Mouse (Mus musculus) spleen, adult 2 months (tissue): ENCODE results near the gene Dpy30. TPM values are rescaled to one million over a fixed set of nuclear protein-coding genes. Genes with fewer than 3 reads are reported as not detected.
"Not testable (repeated sequence)": the region's sequence is repeated elsewhere in the genome, so short reads cannot be mapped to it uniquely, and the experiment has no call there.

ENCODE experiments used
- DNase-seq, 2 experiments: peaks; one replicate each; pipeline versions ENCODE4 v3.0.0 to v3.0.0-alpha.2; 2012 to 2021; ENCODE audit warnings: low spot score in 2 of 2, low read depth in 1 of 2
- H3K27ac ChIP-seq: fragments of 200-500 bp; 2 replicates; pipeline ENCODE4 v1.5.1; 2012; ENCODE audit warnings: low read length, inconsistent platforms; ENCODE audit not compliant: insufficient read depth
- H3K27me3 ChIP-seq: fragments of 200-500 bp; 2 replicates; pipeline ENCODE4 v1.6.1; 2012; ENCODE audit warnings: mild to moderate bottlenecking, moderate library complexity, low read length, inconsistent platforms; ENCODE audit not compliant: control insufficient read depth, insufficient read depth
- H3K36me3 ChIP-seq: fragments of 200-500 bp; 2 replicates; pipeline ENCODE4 v1.6.1; 2012; ENCODE audit warnings: mild to moderate bottlenecking, low read length, inconsistent platforms; ENCODE audit not compliant: control insufficient read depth, insufficient read depth
- H3K4me1 ChIP-seq: fragments of 200-500 bp; 2 replicates; pipeline ENCODE4 v1.6.1; 2011; ENCODE audit warnings: inconsistent platforms; ENCODE audit not compliant: control insufficient read depth, insufficient read depth, insufficient read length
- H3K4me3 ChIP-seq: fragments of 200-500 bp; 2 replicates; pipeline ENCODE4 v1.5.1; 2011; ENCODE audit warnings: mild to moderate bottlenecking, inconsistent platforms; ENCODE audit not compliant: insufficient read depth, insufficient read length; ENCODE audit errors: extremely low read depth
- CTCF ChIP-seq: fragments of 200-500 bp; IDR thresholded peaks from 2 replicates; pipeline ENCODE4 v1.5.1; 2011; ENCODE audit warnings: mild to moderate bottlenecking, inconsistent platforms; ENCODE audit not compliant: insufficient read depth, insufficient read length, insufficient replicate concordance; ENCODE audit errors: extremely low read depth
- POLR2A ChIP-seq: fragments of 200-500 bp; IDR thresholded peaks from 2 replicates; pipeline ENCODE4 v1.6.1; 2011; ENCODE audit warnings: low read depth, low read length, inconsistent platforms
- WGBS: fragments of 180-500 bp; shearing (Covaris S2); methylation state at CpG from one replicate; pipeline ENCODE4 v1.1.7; 2018; 5-methylcytosine and 5-hydroxymethylcytosine counted together
- polyA plus RNA-seq: library from polyadenylated mRNA; depleted of rRNA; stranded (reverse); fragments of >200 nt; gene quantifications from 2 replicates; pipeline ENCODE4 v1.2.3, GENCODE M21; 2012

Dpy30 gene
- polyA plus RNA-seq, 1 experiment, result 14.1 TPM

- H3K27me3 ChIP-seq, H3K4me3 ChIP-seq, H3K4me1 ChIP-seq, H3K27ac ChIP-seq, H3K36me3 ChIP-seq: not testable (repeated sequence)
- TF ChIP-seq CTCF, result peak; percentile 32; the same call in 1 of the 2 replicates
- 57% methylated on average over 2 of the region's 2 CpGs for WGBS
- DNase-seq, result peak in 1 of 2 experiments; percentile 40
These were observed 4.4 kb upstream of the Dpy30 start for GRCm38 (mm10) chr17:74328146-74328545.

GRCm38 (mm10) chr17:74327195-74327594 is 3.5 kb upstream of the Dpy30 start:
- 83% methylated on average over 7 of the region's 7 CpGs for WGBS
- H3K27ac ChIP-seq, H3K36me3 ChIP-seq, H3K27me3 ChIP-seq, H3K4me3 ChIP-seq, DNase-seq, H3K4me1 ChIP-seq: not testable (repeated sequence)

DNA sequence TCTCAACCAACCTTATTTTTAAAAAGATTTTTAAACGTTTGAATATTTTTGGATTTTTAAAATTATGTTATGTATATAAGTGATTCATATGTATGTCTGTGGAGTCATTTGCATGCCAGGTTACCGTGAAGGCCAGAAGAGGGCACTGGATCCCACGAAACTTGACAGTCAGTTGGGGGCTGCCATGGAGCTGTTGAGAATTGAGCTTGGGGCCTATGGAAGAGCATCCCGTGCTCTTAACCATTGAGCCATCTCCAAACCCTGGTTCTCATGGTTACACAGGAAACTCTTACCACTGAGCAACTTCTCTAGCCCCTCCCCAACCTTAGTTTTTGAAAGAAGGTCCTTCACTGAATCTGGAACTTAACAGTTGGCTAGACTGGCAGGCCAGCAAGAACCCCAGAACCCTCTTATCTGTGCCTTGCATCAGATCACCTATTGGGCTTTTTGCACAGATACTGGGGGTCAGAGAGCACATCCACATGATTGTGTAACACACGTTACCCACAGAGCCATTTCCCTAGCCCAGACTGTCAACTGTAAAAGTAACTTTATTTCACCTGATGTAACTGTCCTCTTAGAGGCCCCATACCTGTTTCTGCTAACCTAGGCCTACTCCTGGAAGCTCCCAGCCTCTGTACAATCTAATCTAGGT is 1.2 kb downstream of the Dpy30 start:
- Histone ChIP-seq H3K27me3 (no peaks in the 10 kb centered on the region), H3K4me3 (no peak overlapping the region), H3K4me1 (no peaks in the 10 kb centered on the region), H3K27ac (no peak overlapping the region), H3K36me3 (no peaks in the 10 kb centered on the region)
- DNase-seq, result peak in 1 of 2 experiments; percentile 9
- TF ChIP-seq POLR2A (no peak), CTCF (peak; percentile 12; the same call in 1 of the 2 replicates)
- WGBS, result 57% methylated on average over 5 of the region's 5 CpGs

DNA sequence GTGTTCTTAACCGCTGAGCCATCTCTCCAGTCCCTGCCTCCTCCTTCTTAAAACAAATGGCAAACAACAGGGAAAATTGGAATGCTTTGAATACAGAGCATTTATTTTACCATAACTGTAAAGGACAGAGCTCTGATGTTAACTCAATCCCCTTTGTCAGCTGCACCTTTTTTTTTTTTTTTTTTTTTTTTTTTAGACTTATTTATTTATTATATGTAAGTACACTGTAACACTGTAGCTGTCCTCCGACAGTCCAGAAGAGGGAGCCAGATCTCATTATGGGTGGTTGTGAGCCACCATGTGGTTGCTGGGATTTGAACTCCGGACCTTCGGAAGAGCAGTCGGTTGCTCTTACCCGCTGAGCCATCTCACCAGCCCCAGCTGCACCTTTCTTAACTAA is 5.0 kb downstream of the Dpy30 start:
- DNase-seq, result no peak
- H3K4me1 ChIP-seq, result no peaks in the 10 kb centered on the region
- 97% methylated on average over 6 of the region's 6 CpGs for WGBS
- H3K27ac ChIP-seq, result no peak overlapping the region
- no peak overlapping the region for H3K4me3 ChIP-seq
- H3K36me3 ChIP-seq, result no peaks in the 10 kb centered on the region
- no peaks in the 10 kb centered on the region for H3K27me3 ChIP-seq
- TF ChIP-seq CTCF (no peak), POLR2A (no peak)

DNA sequence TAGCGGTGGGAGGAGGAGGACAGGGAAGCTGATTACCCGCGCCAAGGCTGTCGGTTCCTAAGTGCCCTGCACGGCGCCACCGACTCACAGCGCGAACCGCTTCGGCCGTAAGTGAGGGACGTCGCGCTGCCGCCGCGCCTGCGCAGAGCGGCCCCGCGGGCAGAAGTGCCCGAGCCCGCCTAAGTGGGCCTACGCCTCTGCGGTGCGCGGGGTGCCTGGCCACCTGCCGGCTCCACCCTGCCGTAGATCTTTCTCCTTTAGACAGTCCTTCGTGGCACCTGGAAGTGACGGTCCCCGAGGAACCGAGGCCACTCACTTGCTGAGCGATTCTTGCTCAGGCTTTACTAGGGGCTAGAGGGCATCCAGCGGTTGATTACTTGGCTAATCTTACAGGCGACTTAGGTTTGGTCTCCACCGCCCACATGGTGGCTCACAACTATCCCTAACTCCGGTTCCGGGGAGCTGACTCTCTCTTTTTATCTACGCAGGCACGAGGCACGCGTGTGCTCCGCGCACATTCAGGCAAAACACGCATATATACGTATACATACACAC is 7.4 kb downstream of the Dpy30 start:
- Histone ChIP-seq H3K27me3 (no peaks in the 10 kb centered on the region), H3K4me3 (peak overlapping the region; percentile 91), H3K36me3 (no peaks in the 10 kb centered on the region; the same call in 1 of the 2 replicates), H3K27ac (peak overlapping the region; percentile 82), H3K4me1 (no peaks in the 10 kb centered on the region)
- DNase-seq, result peak; percentile 74 to 87
- TF ChIP-seq CTCF (no peak), POLR2A (peak; percentile 59; the same call in 1 of the 2 replicates)
- 1% methylated on average over 48 of the region's 48 CpGs for WGBS

- no peaks in the 10 kb centered on the region; the same call in 1 of the 2 replicates for H3K36me3 ChIP-seq
- no peaks in the 10 kb centered on the region for H3K4me1 ChIP-seq
- peak overlapping the region; percentile 91 for H3K4me3 ChIP-seq
- WGBS, result under 1% methylated on average over 45 of the region's 45 CpGs
- peak overlapping the region; percentile 72 for H3K27ac ChIP-seq
- no peaks in the 10 kb centered on the region for H3K27me3 ChIP-seq
- TF ChIP-seq POLR2A (no peak), CTCF (no peak)
- DNase-seq, result no peak
These were observed 8.1 kb downstream of the Dpy30 start for GRCm38 (mm10) chr17:74315445-74316308.

- no peak overlapping the region for H3K4me3 ChIP-seq
- H3K27ac ChIP-seq, result no peak overlapping the region
- H3K27me3 ChIP-seq, result no peaks in the 10 kb centered on the region
- no peak for TF ChIP-seq POLR2A
- no peak for TF ChIP-seq CTCF
- peaks cover 15% of the 10 kb centered on the region for H3K36me3 ChIP-seq
- no peaks in the 10 kb centered on the region for H3K4me1 ChIP-seq
- no peak for DNase-seq
- WGBS, result 85% methylated on average over 1 of the region's 1 CpGs
These were observed 17.7 kb downstream of the Dpy30 start for GRCm38 (mm10) chr17:74306021-74306420.
